Mouse (Mus musculus) E14TG2a.4 (cell line): ENCODE measurements around the gene Abhd17a.

Experiments
- H3K27me3 ChIP-seq: 2 replicates; pipeline ENCODE4 v1.6.1; 2014; ENCODE audit warnings: low read length, control low read depth; ENCODE audit not compliant: insufficient read depth
- H3K36me3 ChIP-seq: 2 replicates; pipeline ENCODE4 v1.6.1; 2014; ENCODE audit warnings: low read length, control low read depth; ENCODE audit not compliant: insufficient read depth
- H3K4me1 ChIP-seq: replicated peaks from 2 replicates; pipeline ENCODE4 v1.6.1; 2014; ENCODE audit warnings: low read depth, low read length, control low read depth
- H3K4me3 ChIP-seq: replicated peaks from 2 replicates; pipeline ENCODE4 v1.5.1; 2014; ENCODE audit warnings: mild to moderate bottlenecking, low read length
- H3K9me3 ChIP-seq: 2 replicates; pipeline ENCODE4 v1.6.1; 2014; ENCODE audit warnings: low read length, control low read depth
- CTCF ChIP-seq: conservative IDR thresholded peaks from 2 replicates; pipeline ENCODE4 v1.5.1; 2014; ENCODE audit warnings: low read length
- NANOG ChIP-seq: IDR thresholded peaks from 2 replicates; pipeline ENCODE4 v1.6.1; 2014; ENCODE audit warnings: borderline replicate concordance, low read length, mixed read lengths
- POU5F1 ChIP-seq: IDR thresholded peaks from 2 replicates; pipeline ENCODE4 v1.6.1; 2014; ENCODE audit warnings: low read length, borderline replicate concordance

The Abhd17a gene

GRCm38 (mm10) chr10:80604988-80605387, 14.8 kb upstream of the Abhd17a start:
- Histone ChIP-seq H3K27me3 (no peaks in the 10 kb centered on the region), H3K36me3 (peaks cover 47% of the 10 kb centered on the region), H3K9me3 (no peaks in the 10 kb centered on the region), H3K4me1 (peaks cover 73% of the 10 kb centered on the region), H3K4me3 (0 out of 2 replicates have a peak overlapping the region, but pooled peaks have one; percentile 17)
- TF ChIP-seq CTCF: no peak
- TF ChIP-seq NANOG: no peak
- TF ChIP-seq POU5F1: no peak

DNA sequence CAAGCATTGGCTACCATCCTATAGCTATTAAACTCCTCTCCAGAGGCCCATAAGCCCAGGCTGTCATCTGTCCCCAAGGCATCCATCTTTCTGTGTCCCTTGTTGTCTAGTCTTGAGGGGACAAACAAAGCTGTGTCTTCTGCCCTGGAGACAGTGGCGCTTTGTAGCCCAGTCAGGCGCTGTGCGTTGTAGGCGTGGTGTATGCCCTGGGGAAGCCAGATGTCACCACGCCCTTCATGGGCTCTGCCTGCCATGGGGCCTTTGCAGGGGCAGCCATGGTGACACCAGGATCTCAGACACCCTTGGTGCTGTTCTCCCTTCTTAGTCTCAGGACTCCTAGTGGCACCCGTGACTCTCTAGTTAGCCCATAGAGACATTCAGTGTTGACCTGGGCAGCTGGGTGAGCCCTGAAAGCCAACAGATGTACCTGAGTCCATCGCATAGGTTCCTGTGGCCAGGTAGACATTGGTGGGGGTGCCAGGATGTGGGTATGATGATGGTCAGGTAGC, 13.9 kb upstream of the Abhd17a start:
- Histone ChIP-seq H3K27me3 (no peaks in the 10 kb centered on the region), H3K36me3 (peaks cover 38% of the 10 kb centered on the region), H3K4me3 (peak overlapping the region; percentile 92), H3K4me1 (peaks cover 65% of the 10 kb centered on the region), H3K9me3 (no peaks in the 10 kb centered on the region)
- TF ChIP-seq NANOG (no peak), POU5F1 (no peak), CTCF (no peak)

DNA sequence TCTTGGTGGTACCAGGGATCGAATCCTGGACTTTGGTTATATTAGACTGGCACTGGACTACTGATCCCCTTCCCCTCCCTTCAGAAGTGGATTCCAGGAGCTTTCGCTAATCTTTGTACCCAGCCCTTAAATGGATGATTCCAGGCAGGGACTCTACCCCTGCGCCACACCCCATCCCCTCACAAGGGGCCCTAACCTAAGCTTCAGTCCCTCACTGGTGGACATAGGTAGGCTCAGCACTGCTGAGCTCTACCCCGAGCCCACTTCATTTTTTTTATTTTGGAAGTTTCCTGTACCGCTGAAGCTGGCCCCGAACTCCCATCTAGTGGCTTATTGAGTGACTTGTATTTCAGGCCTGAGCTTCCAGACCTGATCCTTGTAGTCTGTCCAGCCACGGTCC, 13.2 kb upstream of the Abhd17a start:
- no peak for TF ChIP-seq POU5F1
- TF ChIP-seq CTCF: no peak
- TF ChIP-seq NANOG: no peak
- Histone ChIP-seq H3K27me3 (no peaks in the 10 kb centered on the region), H3K4me3 (peak overlapping the region; percentile 92), H3K9me3 (no peaks in the 10 kb centered on the region), H3K36me3 (peaks cover 31% of the 10 kb centered on the region), H3K4me1 (peaks cover 65% of the 10 kb centered on the region)

GRCm38 (mm10) chr10:80602698-80603325, 12.7 kb upstream of the Abhd17a start, which contains the start of the genes Scamp4 and Adat3:
Gene Scamp4, plus strand, starts transcription at chr10:80602872.
Gene Adat3, plus strand, starts transcription at chr10:80602880.
- Histone ChIP-seq H3K9me3 (no peaks in the 10 kb centered on the region), H3K36me3 (peaks cover 26% of the 10 kb centered on the region), H3K4me1 (peaks cover 64% of the 10 kb centered on the region), H3K4me3 (peak within 1 kb of the TSS; percentile 92), H3K27me3 (no peaks in the 10 kb centered on the region)
- TF ChIP-seq POU5F1: no peak
- no peak for TF ChIP-seq CTCF
- no peak for TF ChIP-seq NANOG

GRCm38 (mm10) chr10:80596318-80596717, 6.2 kb upstream of the Abhd17a start:
- Histone ChIP-seq H3K36me3 (no peaks in the 10 kb centered on the region), H3K9me3 (no peaks in the 10 kb centered on the region), H3K4me1 (peaks cover 34% of the 10 kb centered on the region), H3K4me3 (no peak overlapping the region), H3K27me3 (no peaks in the 10 kb centered on the region)
- TF ChIP-seq NANOG: no peak
- TF ChIP-seq POU5F1: no peak
- TF ChIP-seq CTCF: no peak

- no peaks in the 10 kb centered on the region for H3K27me3 ChIP-seq
- TF ChIP-seq NANOG: no peak
- TF ChIP-seq CTCF: no peak
- TF ChIP-seq POU5F1: no peak
- peak overlapping the region; percentile 93 for H3K4me3 ChIP-seq
- peaks cover 21% of the 10 kb centered on the region for H3K36me3 ChIP-seq
- no peaks in the 10 kb centered on the region for H3K9me3 ChIP-seq
- H3K4me1 ChIP-seq: peaks cover 67% of the 10 kb centered on the region
Observed at GRCm38 (mm10) chr10:80589127-80589878, 838 bp downstream of the Abhd17a start.

DNA sequence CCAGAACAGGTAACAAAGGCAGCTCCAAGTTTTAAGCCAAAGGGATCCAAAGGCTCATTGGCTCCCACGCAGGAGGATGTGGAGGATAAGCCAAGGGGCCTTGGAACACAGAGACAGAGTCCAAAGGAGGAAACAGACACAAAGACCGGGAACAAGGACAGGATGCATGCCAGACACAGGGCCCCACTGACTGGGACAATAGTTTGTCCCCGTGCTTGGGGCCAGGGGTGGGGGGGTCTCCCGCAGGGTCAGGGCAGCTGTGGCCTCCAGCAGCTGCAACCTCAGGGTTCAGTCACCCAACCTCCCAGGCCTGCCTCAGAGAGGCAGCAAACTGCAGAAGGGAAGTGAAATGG, 2.9 kb downstream of the Abhd17a start:
- peaks cover 39% of the 10 kb centered on the region for H3K36me3 ChIP-seq

GRCm38 (mm10) chr10:80586407-80587304, 3.5 kb downstream of the Abhd17a start:
- Histone ChIP-seq H3K9me3 (no peaks in the 10 kb centered on the region), H3K4me1 (peaks cover 80% of the 10 kb centered on the region), H3K36me3 (peaks cover 43% of the 10 kb centered on the region), H3K4me3 (peak overlapping the region; percentile 70), H3K27me3 (no peaks in the 10 kb centered on the region)
- TF ChIP-seq CTCF (no peak), POU5F1 (no peak), NANOG (no peak)

More for the DNA sequence above, 2.9 kb downstream of the Abhd17a start:
- TF ChIP-seq NANOG (no peak), POU5F1 (no peak), CTCF (no peak)
- Histone ChIP-seq H3K4me1 (peaks cover 85% of the 10 kb centered on the region), H3K4me3 (peak overlapping the region; percentile 70), H3K9me3 (no peaks in the 10 kb centered on the region), H3K27me3 (no peaks in the 10 kb centered on the region)
